Mouse (Mus musculus): Measurements from ENCODE around the gene Acd.

DNA sequence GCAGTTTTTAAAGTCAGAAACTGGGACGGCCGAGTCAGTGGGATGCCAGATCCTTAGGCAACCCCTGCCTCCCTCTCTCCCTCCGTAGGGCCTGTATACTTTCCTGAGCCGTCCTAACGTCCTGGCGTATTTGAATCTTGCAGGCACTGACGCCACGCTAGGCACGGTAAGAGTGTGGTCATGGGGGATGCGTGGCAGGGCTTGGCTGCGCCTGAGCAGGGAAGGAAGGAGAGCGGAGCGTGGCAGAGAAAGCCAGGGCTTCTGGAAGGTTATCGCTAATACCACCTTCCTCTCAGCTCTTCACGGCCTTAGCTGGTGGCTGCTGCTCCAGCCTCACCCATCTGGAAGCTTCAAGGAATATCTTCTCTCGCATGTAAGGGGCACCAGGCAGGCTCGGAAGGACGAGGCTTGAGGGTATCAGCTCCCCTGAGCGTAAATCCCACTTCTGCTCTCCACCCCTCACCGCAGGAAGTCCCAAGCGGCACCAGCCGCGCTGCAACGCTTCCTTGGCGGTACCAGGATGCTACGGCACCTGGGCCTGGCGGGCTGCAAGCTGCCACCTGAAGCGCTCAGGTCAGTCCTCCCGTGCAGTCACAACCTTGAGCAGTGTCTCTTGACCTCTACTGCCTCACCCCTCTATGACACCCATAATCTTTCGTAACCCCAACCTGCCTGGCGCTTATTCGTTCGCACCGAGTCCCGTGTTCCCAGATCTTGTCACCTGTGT lies 11.5 kb downstream of the Acd start:
- no peak for TF ChIP-seq POLR2A (IDR thresholded peaks at IDR 0.05; ENCODE audit: borderline replicate concordance, extremely low read depth, low read depth, low read length)
- TF ChIP-seq CTCF (IDR thresholded peaks at IDR 0.05; ENCODE audit: insufficient read depth, low read length), result no peak

Data from lung, adult 2 months (tissue).